Mouse (Mus musculus) retina, postnatal 7 days (tissue): ENCODE measurements around the gene Rab20.
"Not testable (repeated sequence)": the region's sequence is repeated elsewhere in the genome, so short reads cannot be mapped to it uniquely, and the experiment has no call there.

ENCODE experiments used
- DNase-seq: peaks from one replicate; pipeline ENCODE4 v3.0.0-alpha.2; 2012; ENCODE audit warnings: low read depth, low spot score

Rab20 gene

GRCm38 (mm10) chr8:11477811-11478761 is at the start of gene Rab20:
Gene Rab20 (minus strand): TSS chr8:11478710.
- DNase-seq: no peak

DNA sequence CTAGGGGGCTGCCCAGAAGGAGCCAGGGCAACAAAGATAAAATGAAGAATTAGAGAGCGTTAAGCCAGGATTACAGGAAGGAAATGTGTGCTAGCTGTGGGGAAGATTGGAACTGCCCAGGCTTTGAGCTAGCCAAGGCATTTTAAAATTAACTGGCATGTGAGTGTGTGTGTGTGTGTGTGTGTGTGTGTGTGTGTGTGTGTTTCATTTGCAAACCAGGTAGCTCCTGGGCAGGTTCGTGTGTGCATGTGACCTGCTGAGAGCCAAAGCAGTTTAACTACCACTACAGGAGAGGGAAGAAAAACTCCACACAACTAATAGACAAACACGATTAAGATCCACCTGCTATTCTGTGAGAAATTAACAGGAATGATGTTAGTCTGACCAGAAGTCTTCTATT is 44.8 kb upstream of the Rab20 start:
- DNase-seq: no peak

DNA sequence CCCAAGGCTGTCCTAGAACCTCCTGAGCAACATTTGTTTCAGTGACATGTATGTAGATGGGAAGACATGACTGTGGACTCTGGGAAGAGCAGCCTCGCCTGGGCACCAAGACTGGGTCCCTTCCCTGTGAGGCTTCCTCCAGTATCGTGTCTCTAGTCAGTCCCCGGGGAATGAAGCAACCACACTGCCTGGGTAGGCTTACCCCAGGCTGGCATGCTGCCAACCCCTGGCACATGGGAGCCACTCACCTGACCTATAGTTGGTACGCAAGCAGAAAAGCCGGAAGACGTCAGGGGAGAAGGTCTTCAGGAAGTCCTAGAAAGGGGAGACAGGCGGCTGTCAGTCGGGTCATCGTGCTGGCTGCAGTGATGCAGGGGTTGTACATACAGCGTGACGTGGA is 40.2 kb upstream of the Rab20 start:
- no peak for DNase-seq

DNA sequence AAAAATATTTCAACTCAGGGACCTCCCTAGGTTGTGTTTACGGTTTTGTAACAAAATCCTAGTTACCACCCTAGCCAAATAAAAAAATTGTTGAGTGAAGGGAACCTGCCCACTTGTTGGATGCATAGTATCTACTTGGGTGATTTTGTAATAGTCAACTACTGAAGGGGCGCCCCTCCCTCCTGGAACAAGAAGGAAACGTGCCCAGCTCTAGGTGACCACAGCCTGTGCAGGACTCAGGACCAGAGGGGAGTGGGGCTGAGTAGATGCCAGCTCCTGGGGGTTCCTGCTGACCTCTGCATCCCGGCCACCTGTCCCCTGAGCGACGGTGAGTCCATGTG is 39.5 kb upstream of the Rab20 start:
- no peak for DNase-seq

DNA sequence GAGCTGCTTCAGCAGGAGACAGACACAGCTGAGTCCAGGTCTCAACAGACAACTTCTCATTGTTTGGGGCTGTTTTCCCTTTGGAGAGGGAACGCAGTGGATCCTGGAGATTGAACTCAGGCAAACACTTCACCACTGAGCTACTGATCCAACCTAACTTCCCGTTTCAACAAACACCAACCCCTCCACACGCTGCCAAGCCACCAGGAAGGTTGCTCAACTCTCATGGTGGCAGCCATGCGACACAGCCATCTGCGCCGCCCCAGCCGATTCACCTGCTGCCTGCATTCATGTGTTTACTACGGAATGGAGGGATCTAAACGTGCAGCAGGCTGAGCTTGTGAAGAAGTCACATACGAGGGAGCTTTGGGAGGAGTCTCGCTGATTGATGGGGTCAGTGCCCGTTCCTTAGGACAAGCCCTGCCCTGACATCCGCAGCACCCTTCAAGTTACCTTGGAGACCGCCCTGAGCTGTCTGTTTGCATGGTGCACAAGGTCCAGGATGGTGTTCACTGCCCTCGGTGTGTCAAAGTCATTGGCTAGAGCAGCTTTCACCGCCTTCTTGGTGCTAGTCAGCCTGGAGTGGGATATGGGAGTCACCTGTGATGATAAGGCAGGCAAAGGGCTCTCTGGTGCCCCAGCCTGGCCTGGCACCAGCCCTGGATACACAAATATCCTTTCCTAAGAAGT is 39.0 kb upstream of the Rab20 start:
- DNase-seq: no peak

DNA sequence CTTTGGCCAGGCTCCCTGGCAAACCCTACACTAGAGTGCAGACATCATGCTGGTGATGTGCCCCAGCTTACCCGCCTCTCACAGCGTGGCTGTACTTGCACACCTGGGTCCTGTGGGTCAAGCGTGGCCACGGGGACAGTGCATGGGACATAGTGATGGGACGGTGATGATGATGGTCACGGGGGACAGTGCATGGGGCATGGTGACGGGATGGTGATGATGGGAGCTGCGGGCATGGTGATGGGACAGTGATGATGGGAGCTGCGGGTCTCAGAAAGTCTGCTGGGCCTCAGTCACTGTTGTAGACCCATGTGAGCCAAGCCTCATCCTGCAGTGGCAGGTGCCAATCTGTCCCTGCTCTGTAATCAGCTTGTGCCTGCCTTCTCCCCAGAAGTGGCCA is 37.8 kb upstream of the Rab20 start:
- no peak for DNase-seq

DNA sequence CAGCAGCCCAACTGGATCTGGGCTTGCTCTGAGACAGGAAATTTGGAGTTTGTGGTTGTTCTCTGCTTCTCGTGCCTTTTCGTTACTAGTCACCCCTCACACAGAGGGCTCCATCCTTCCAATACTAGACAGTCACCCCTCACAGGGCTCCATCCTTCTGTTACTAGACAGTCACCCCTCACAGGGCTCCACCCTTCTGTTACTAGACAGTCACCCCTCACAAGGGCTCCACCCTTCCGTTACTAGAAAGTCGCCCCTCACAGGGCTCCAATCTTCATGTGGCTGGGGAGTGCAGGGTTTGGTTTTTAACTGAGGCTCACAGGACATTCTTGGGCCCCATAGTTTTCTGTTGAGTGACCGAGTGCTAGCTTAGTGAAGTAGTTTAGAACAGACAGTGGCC is 34.7 kb upstream of the Rab20 start:
- DNase-seq: no peak

DNA sequence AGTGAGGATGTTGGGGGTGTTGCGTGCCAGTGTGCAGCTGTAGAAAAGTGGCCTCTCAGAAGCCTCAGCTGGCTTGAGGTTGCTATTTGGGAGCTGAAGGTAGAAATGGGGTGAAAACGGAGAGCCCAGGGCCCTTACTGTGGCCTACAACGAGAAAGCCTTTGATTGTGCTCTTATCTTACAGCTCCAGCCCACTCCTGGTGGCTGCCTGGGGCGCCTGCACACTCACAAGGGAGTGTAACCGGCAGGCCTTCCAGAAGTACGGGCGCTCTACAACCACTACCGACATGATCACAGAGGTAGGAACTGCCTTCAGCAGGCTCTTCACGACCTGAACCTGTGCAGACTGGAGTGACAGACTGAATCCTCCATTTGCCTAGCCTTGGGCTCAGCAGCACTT is 34.2 kb upstream of the Rab20 start:
- DNase-seq: no peak

DNA sequence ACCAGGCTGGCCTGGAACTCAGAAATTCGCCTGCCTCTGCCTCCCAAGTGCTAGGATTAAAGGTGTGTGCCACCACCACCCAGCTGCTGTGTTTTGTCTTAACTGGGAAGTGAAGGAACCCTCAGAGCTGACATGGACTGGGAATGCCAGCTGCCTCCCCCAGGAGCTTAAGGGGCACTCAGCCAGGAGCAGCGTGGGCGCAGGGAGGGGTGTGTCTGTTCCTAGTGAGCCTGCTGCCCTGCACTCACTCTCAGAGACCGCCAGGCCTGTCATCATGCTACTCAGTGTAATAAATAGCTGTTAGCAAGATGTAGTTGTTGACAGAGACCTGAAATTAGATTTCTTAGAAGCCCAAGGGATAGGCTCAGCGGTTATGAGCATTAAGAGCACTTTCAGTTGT is 32.5 kb upstream of the Rab20 start:
- DNase-seq: no peak

GRCm38 (mm10) chr8:11508880-11509279 is 30.4 kb upstream of the Rab20 start:
- no peak for DNase-seq

- DNase-seq: no peak
Observed at GRCm38 (mm10) chr8:11506802-11507201, 28.3 kb upstream of the Rab20 start.

DNA sequence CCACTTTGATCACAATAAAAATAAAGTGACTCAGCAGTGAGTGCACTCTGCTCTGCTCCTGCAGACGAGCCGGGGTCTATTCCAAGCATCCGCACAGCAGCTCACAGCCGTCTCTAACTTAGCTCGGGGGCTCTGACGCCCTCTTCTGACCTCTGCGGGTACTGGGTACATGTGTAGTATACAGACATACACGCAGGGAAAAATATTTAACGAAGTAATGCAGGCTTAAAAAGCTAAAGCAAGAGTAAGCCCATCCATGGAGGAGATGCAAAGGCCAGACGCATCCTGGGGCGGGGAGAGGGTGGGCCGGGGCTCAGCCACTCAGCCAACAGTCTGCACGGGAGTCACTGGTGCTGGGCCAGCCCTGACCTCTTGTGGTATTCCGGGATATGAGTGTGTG is 27.6 kb upstream of the Rab20 start:
- no peak for DNase-seq

- DNase-seq: no peak
Observed at GRCm38 (mm10) chr8:11503476-11504232, 25.1 kb upstream of the Rab20 start.

- DNase-seq: no peak
Observed at GRCm38 (mm10) chr8:11498786-11499485, 20.4 kb upstream of the Rab20 start.

DNA sequence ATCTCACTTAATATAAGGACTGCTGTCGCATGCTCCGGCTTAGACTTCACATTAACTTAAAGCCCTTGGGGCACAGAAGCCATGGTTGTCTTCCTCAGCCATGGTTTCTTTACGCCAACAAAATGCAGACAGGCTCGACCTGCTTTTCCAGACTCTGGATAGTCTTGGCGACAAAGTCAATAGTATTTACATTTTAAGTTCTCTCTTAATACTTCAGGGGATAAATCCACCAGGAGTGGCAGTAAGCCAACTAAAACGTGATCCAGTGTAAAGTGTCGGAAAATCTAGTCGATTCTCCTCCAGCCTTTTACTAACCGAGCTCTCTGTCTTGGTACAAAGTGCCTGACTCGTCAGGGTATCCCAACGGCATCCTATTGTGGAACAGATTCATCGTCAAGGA is 19.8 kb upstream of the Rab20 start:
- no peak for DNase-seq

GRCm38 (mm10) chr8:11497017-11497990 is 18.8 kb upstream of the Rab20 start, which contains the start of gene Naxd:
Gene Naxd (plus strand): TSS chr8:11497506.
- peak; percentile 84 for DNase-seq

DNA sequence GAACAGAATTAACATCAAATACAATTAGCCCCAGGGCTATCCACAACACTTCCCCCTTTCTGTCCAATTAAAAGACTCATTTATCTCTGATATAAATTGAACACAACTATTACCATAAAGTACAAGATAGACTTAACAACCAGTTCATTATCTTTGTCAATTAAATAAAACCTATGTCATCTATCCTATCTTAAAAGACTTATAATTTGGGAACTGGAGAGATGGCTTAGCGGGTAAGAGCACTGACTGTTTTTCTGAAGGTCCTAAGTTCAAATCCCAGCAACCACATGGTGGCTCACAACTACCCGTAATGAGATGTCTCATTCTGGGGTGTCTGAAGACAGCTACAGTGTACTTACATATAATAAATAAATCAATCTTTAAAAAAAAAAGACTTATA is 13.8 kb upstream of the Rab20 start:
- not testable (repeated sequence) for DNase-seq

DNA sequence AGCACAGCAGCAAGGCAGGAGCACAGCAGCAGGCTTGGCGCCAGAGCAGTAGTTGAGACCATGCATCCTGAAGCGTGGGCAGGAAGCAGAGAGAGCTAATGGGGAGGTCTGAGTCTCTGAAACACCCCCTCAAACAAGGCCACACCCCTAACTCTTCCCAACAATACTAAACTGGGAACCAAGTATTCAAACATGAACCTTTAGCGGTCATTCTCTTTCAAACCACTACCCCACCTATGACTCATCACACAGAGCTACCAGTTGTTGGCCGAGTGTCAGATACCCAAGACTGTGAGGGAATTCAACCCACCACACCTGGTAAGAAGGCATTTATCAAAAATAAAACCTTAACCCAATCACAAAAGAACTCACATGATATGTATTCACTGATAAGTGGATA is 8.7 kb upstream of the Rab20 start:
- DNase-seq: no peak

GRCm38 (mm10) chr8:11486142-11486541 is 7.6 kb upstream of the Rab20 start:
- DNase-seq: peak; percentile 58

DNA sequence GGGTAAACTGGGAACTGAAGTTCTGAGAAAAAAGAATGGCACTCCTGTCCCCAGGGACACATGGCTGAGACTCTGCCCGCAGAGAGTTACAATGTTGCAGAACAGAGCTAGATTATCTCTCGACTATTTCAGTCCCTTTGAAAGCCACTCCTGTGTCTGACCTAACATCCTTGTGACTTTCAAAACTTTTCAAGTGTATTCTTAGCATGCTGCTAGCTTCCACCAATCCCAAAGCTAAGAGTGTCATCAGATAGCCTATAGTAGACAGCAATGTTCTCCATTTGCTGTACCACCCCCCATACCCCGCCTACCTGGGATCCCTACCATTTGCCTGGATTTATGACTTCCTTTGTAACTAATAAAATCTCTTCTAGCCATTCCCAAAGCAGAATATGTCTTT is 4.0 kb upstream of the Rab20 start:
- no peak for DNase-seq
